Mouse (Mus musculus): ENCODE measurements around the gene Il12rb2. TPM values are rescaled to one million over a fixed set of nuclear protein-coding genes. Genes with fewer than 3 reads are reported as not detected.

Gene Il12rb2
- not detected in 2 replicates for polyA plus RNA-seq (2015; fragmentation: Nextera tagmentation; extraction: Ambion mirVana)

DNA sequence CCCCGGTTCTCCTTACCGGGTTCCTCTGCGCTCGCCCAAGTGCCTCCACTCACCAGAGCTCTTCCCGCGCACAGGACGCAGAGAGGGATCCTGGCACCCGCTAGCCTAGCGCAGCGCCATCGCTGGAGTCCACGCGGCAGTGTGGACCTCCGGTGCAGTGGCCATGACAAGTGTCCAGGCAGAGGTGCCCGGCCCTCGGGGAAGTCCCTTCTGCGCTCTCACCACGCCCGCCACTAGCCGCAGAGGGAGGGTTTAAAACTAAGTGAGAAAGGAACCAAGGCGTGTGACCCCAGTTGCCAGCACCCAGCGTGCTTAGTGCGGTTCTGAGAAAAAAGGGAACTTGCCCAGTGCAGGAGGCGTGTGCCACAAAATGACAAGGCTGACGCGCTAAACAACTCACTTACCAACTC is at the start of gene Il12rb2:
TSS of gene Il12rb2 (minus strand) at position 207 of the 410 bp plus-strand sequence.
- peaks cover 21% of the 10 kb centered on the region for H3K27me3 ChIP-seq (replicated peaks; ENCODE audit: control insufficient read depth, insufficient read depth, low read length)
- ATAC-seq = no peak
- H3K4me1 ChIP-seq (replicated peaks; ENCODE audit: control insufficient read depth, insufficient read depth, low read length) = 0 out of 2 replicates have a peak, but pooled peaks cover 2% of the 10 kb centered on the region
- H3K27ac ChIP-seq (ENCODE audit: low read depth, low read length) = no peak within 1 kb of the TSS
- H3K4me3 ChIP-seq (ENCODE audit: low read depth, low read length) = no peak within 1 kb of the TSS
- H3K9me3 ChIP-seq (ENCODE audit: control insufficient read depth) = no peaks in the 10 kb centered on the region
- H3K9ac ChIP-seq (ENCODE audit: low read depth, low read length) = no peak within 1 kb of the TSS
- H3K36me3 ChIP-seq (ENCODE audit: control insufficient read depth, insufficient read depth) = no peaks in the 10 kb centered on the region
- peak within 1 kb of the TSS; percentile 47 for H3K4me2 ChIP-seq (replicated peaks; ENCODE audit: low read depth)
- TF ChIP-seq CTCF (IDR thresholded peaks at IDR 0.05; ENCODE audit: low read depth) = no peak
- WGBS = 3% methylated on average over 26 of the region's 26 CpGs

GRCm38 (mm10) chr6:67421761-67422160 is 45.8 kb upstream of the Il12rb2 start:
- no peak for TF ChIP-seq CTCF (IDR thresholded peaks at IDR 0.05; ENCODE audit: low read depth)
- Histone ChIP-seq H3K36me3 (ENCODE audit: control insufficient read depth, insufficient read depth) (no peaks in the 10 kb centered on the region), H3K4me3 (ENCODE audit: low read depth, low read length) (no peak overlapping the region), H3K27ac (ENCODE audit: low read depth, low read length) (no peak overlapping the region), H3K4me2 (replicated peaks; ENCODE audit: low read depth) (no peak overlapping the region), H3K4me1 (replicated peaks; ENCODE audit: control insufficient read depth, insufficient read depth, low read length) (no peaks in the 10 kb centered on the region), H3K9me3 (ENCODE audit: control insufficient read depth) (no peaks in the 10 kb centered on the region), H3K9ac (ENCODE audit: low read depth, low read length) (no peak overlapping the region), H3K27me3 (replicated peaks; ENCODE audit: control insufficient read depth, insufficient read depth, low read length) (no peaks in the 10 kb centered on the region)
- 79% methylated on average over 5 of the region's 5 CpGs for WGBS
- no peak for ATAC-seq

GRCm38 (mm10) chr6:67416557-67416956 is 40.6 kb upstream of the Il12rb2 start:
- Histone ChIP-seq H3K9me3 (ENCODE audit: control insufficient read depth) (no peaks in the 10 kb centered on the region), H3K9ac (ENCODE audit: low read depth, low read length) (no peak overlapping the region), H3K27me3 (replicated peaks; ENCODE audit: control insufficient read depth, insufficient read depth, low read length) (no peaks in the 10 kb centered on the region), H3K4me2 (replicated peaks; ENCODE audit: low read depth) (no peak overlapping the region), H3K4me3 (ENCODE audit: low read depth, low read length) (no peak overlapping the region), H3K27ac (ENCODE audit: low read depth, low read length) (no peak overlapping the region), H3K36me3 (ENCODE audit: control insufficient read depth, insufficient read depth) (no peaks in the 10 kb centered on the region), H3K4me1 (replicated peaks; ENCODE audit: control insufficient read depth, insufficient read depth, low read length) (no peaks in the 10 kb centered on the region)
- ATAC-seq = no peak
- WGBS = 79% methylated on average over 3 of the region's 3 CpGs
- no peak for TF ChIP-seq CTCF (IDR thresholded peaks at IDR 0.05; ENCODE audit: low read depth)

DNA sequence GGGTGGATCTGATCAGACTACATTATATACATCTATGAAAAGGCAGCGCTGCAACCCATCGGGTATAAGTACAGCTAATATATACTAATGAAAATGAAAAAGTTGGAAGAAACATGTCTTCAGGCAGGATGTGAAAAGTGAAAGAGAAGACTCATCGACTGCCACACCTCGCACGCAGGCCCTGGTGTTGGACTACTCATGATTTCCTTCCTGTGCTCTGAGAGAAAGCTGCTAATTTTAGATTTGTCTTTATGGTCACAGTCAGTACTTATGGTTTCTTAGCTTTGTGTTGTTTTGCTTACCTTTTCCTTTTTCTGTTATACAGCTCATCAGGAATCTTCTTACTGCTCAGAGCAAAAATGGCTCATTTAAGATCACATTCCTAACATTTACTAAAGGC is 39.3 kb upstream of the Il12rb2 start:
- no peak for TF ChIP-seq CTCF (IDR thresholded peaks at IDR 0.05; ENCODE audit: low read depth)
- no peaks in the 10 kb centered on the region for H3K4me1 ChIP-seq (replicated peaks; ENCODE audit: control insufficient read depth, insufficient read depth, low read length)
- H3K36me3 ChIP-seq (ENCODE audit: control insufficient read depth, insufficient read depth) = no peaks in the 10 kb centered on the region
- no peak for ATAC-seq
- WGBS = 85% methylated on average over 5 of the region's 5 CpGs
- no peak overlapping the region for H3K27ac ChIP-seq (ENCODE audit: low read depth, low read length)
- no peaks in the 10 kb centered on the region for H3K27me3 ChIP-seq (replicated peaks; ENCODE audit: control insufficient read depth, insufficient read depth, low read length)
- H3K9ac ChIP-seq (ENCODE audit: low read depth, low read length) = no peak overlapping the region
- no peak overlapping the region for H3K4me2 ChIP-seq (replicated peaks; ENCODE audit: low read depth)
- no peak overlapping the region for H3K4me3 ChIP-seq (ENCODE audit: low read depth, low read length)
- no peaks in the 10 kb centered on the region for H3K9me3 ChIP-seq (ENCODE audit: control insufficient read depth)

DNA sequence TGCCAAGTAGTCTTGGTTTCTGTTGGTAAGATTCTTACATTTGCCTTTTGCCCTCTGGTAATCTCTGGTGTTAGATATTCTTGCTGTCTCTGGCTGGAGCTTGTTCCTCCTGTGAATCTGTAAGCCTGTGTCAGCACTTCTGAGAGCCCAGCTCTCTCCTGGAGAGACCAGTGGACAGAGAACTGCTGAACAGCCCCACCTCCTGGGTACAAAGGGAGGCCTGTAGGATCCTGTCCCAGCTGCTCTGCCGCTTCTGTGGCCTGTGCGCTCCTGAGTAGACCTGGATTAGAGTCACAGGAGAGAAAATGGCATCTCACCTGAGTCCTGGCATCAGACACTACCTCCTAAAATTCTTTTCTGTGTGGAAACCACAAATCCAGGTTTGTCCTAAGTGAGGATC is 37.4 kb upstream of the Il12rb2 start:
- no peak overlapping the region for H3K4me3 ChIP-seq (ENCODE audit: low read depth, low read length)
- H3K9ac ChIP-seq (ENCODE audit: low read depth, low read length) = no peak overlapping the region
- no peak overlapping the region for H3K27ac ChIP-seq (ENCODE audit: low read depth, low read length)
- no peaks in the 10 kb centered on the region for H3K9me3 ChIP-seq (ENCODE audit: control insufficient read depth)
- no peak overlapping the region for H3K4me2 ChIP-seq (replicated peaks; ENCODE audit: low read depth)
- TF ChIP-seq CTCF (IDR thresholded peaks at IDR 0.05; ENCODE audit: low read depth) = peak; percentile 26
- no peaks in the 10 kb centered on the region for H3K27me3 ChIP-seq (replicated peaks; ENCODE audit: control insufficient read depth, insufficient read depth, low read length)
- no peaks in the 10 kb centered on the region for H3K4me1 ChIP-seq (replicated peaks; ENCODE audit: control insufficient read depth, insufficient read depth, low read length)
- H3K36me3 ChIP-seq (ENCODE audit: control insufficient read depth, insufficient read depth) = no peaks in the 10 kb centered on the region
- ATAC-seq = no peak
- WGBS = 82% methylated on average over 2 of the region's 2 CpGs

DNA sequence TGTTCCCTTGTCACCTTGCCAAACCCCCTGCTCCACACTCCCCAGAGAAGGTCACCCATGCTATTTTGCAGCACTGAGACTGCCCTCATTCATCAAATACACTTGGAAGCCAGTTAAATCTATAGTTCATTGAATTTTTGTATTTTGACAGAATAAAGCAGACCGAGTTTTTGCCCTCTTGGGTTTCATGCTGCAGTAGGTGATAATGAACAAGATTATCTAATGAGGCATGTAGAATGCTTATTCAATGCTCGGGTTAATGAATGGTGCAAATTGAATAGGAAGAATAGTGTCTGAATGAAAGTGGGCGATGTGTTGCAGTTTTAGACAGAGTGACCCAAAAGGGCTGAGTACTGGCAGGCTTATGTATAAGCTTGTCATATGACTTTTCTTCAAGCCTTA is 29.3 kb upstream of the Il12rb2 start:
- 87% methylated on average over 3 of the region's 3 CpGs for WGBS

GRCm38 (mm10) chr6:67399551-67399950 is 23.6 kb upstream of the Il12rb2 start:
- Histone ChIP-seq H3K36me3 (ENCODE audit: control insufficient read depth, insufficient read depth) (no peaks in the 10 kb centered on the region), H3K27me3 (replicated peaks; ENCODE audit: control insufficient read depth, insufficient read depth, low read length) (no peaks in the 10 kb centered on the region), H3K9ac (ENCODE audit: low read depth, low read length) (no peak overlapping the region), H3K4me2 (replicated peaks; ENCODE audit: low read depth) (no peak overlapping the region), H3K27ac (ENCODE audit: low read depth, low read length) (no peak overlapping the region), H3K4me1 (replicated peaks; ENCODE audit: control insufficient read depth, insufficient read depth, low read length) (no peaks in the 10 kb centered on the region), H3K4me3 (ENCODE audit: low read depth, low read length) (no peak overlapping the region), H3K9me3 (ENCODE audit: control insufficient read depth) (no peaks in the 10 kb centered on the region)
- ATAC-seq = no peak
- 63% methylated on average over 5 of the region's 5 CpGs for WGBS
- no peak for TF ChIP-seq CTCF (IDR thresholded peaks at IDR 0.05; ENCODE audit: low read depth)

More for the DNA sequence above, 29.3 kb upstream of the Il12rb2 start:
- no peaks in the 10 kb centered on the region for H3K36me3 ChIP-seq (ENCODE audit: control insufficient read depth, insufficient read depth)
- H3K27me3 ChIP-seq (replicated peaks; ENCODE audit: control insufficient read depth, insufficient read depth, low read length) = no peaks in the 10 kb centered on the region
- ATAC-seq = no peak
- no peaks in the 10 kb centered on the region for H3K9me3 ChIP-seq (ENCODE audit: control insufficient read depth)
- H3K27ac ChIP-seq (ENCODE audit: low read depth, low read length) = no peak overlapping the region
- no peak for TF ChIP-seq CTCF (IDR thresholded peaks at IDR 0.05; ENCODE audit: low read depth)
- no peak overlapping the region for H3K9ac ChIP-seq (ENCODE audit: low read depth, low read length)
- H3K4me3 ChIP-seq (ENCODE audit: low read depth, low read length) = no peak overlapping the region
- no peak overlapping the region for H3K4me2 ChIP-seq (replicated peaks; ENCODE audit: low read depth)
- no peaks in the 10 kb centered on the region for H3K4me1 ChIP-seq (replicated peaks; ENCODE audit: control insufficient read depth, insufficient read depth, low read length)

All from intestine, postnatal 0 days (tissue).